Mouse (Mus musculus) forebrain, embryonic 12.5 days (tissue): ENCODE results near the gene Zfp36l3. TPM values are rescaled to one million over a fixed set of nuclear protein-coding genes. Genes with fewer than 3 reads are reported as not detected.
"Not testable (repeated sequence)": the region's sequence is repeated elsewhere in the genome, so short reads cannot be mapped to it uniquely, and the experiment has no call there.

Source experiments
- ATAC-seq: fragments of 200-750 bp; cut with Nextera tagmentation; 2 replicates; pipeline ENCODE4 v1.8.0; 2017; ENCODE audit warnings: moderate TSS enrichment; ENCODE audit not compliant: low FRiP score
- H3K27ac ChIP-seq: fragments of 300-500 bp; sonication (generic); 2 replicates; pipeline ENCODE4 v1.5.1; 2016; ENCODE audit warnings: mild to moderate bottlenecking
- H3K27me3 ChIP-seq: fragments of 300-500 bp; sonication (generic); 2 replicates; pipeline ENCODE4 v1.6.1; 2016; ENCODE audit warnings: mild to moderate bottlenecking
- H3K36me3 ChIP-seq: fragments of 300-500 bp; sonication (generic); replicated peaks from 2 replicates; pipeline ENCODE4 v1.6.1; 2016; ENCODE audit warnings: mild to moderate bottlenecking
- H3K4me1 ChIP-seq: fragments of 300-500 bp; sonication (generic); 2 replicates; pipeline ENCODE4 v1.6.1; 2016
- H3K4me2 ChIP-seq: fragments of 300-500 bp; sonication (generic); 2 replicates; pipeline ENCODE4 v1.6.1; 2016; ENCODE audit warnings: mild to moderate bottlenecking, moderate library complexity
- H3K4me3 ChIP-seq: fragments of 300-500 bp; sonication (generic); replicated peaks from 2 replicates; pipeline ENCODE4 v1.5.1; 2016; ENCODE audit warnings: mild to moderate bottlenecking
- H3K9ac ChIP-seq: fragments of 300-500 bp; sonication (generic); 2 replicates; pipeline ENCODE4 v1.6.1; 2016; ENCODE audit warnings: mild to moderate bottlenecking
- H3K9me3 ChIP-seq: fragments of 300-500 bp; sonication (generic); 2 replicates; pipeline ENCODE4 v1.6.1; 2016
- WGBS: fragments of 180-500 bp; shearing (Covaris S2); methylation state at CpG from one replicate; pipeline ENCODE4 v1.1.7; 2016; 5-methylcytosine and 5-hydroxymethylcytosine counted together
- polyA plus RNA-seq: library from polyadenylated mRNA; unstranded; fragments of >200 nt; fragmentation: Nextera tagmentation; extraction: Ambion mirVana; gene quantifications from 2 replicates; pipeline ENCODE4 v1.2.1, GENCODE M21; 2016

Gene Zfp36l3
- polyA plus RNA-seq = not detected in 2 replicates

DNA sequence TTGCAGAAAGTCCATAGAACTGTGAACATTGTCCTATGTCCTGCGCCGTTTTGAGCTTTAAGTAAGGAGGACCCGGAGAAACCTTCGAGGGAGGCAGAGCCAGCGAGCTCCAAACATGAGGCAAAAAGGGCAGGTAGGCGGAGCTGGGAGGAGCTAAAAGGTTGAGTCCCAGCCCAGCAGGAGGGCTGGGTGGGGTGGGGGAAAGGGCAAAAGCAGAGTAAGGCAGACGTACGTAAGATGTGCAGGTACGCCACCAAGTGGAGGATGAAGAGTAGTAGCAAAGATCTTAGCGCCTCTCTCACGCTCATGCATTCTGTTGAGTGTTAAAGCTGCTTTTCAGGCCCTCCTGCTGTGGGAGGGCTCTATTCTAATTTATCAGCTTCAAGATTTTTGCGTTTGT lies at the start of gene Zfp36l3:
Gene Zfp36l3, minus strand, starts transcription at position 119 of the 400 bp plus-strand sequence.
- 0 out of 2 replicates have a peak, but pooled peaks cover 3% of the 10 kb centered on the region for H3K9me3 ChIP-seq
- H3K9ac ChIP-seq = no peak within 1 kb of the TSS
- no peaks in the 10 kb centered on the region for H3K36me3 ChIP-seq
- H3K4me1 ChIP-seq = no peaks in the 10 kb centered on the region
- no peak within 1 kb of the TSS for H3K4me2 ChIP-seq
- no peak within 1 kb of the TSS for H3K27ac ChIP-seq
- no peak for ATAC-seq
- no peaks in the 10 kb centered on the region for H3K27me3 ChIP-seq
- 91% methylated on average over 11 of the region's 12 CpGs for WGBS
- no peak within 1 kb of the TSS for H3K4me3 ChIP-seq

DNA sequence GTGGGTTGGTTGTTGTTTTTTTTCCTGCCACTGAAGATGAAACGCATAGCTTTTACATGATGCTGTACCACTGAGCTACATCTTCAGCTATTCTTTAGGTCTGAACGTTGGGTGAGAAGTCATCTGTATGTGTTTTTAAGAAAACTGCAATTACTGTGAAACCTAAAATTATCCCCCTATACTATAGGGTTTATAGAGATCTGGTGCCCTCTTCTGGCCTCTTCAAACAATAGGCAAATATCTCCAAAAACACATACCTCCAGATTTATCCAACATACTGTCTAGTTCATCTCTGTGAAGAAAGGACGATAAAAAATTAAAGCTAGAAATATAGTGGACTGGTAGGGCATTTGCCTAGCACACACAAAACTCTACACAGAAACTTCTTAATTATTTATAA lies 22.9 kb upstream of the Zfp36l3 start:
- Histone ChIP-seq H3K4me2 (no peak overlapping the region), H3K4me3 (no peak overlapping the region), H3K27me3 (no peaks in the 10 kb centered on the region), H3K27ac (no peak overlapping the region), H3K4me1 (no peaks in the 10 kb centered on the region), H3K9ac (no peak overlapping the region), H3K9me3 (no peaks in the 10 kb centered on the region), H3K36me3 (no peaks in the 10 kb centered on the region)
- WGBS = 43% methylated on average over 3 of the region's 3 CpGs
- no peak for ATAC-seq

DNA sequence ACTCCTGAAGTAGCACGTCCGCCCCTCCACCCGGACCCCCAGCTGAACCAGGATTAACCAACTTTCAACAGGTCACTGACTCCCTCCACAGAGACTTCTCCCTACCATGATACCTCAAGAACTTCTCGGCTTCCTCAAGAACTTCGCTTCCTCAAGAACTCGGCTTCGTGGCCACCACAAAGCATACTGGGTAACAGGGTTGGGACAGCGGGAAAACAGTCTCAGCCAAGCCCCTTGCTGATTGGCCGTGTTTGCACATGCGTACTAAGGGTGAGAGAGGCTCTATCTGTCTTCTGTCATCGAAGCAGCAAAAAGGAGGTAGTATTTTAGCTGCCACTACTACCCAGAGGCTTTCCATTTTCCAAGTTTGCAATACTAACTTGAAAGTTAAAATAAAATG lies 21.3 kb upstream of the Zfp36l3 start, which contains the start of gene Xlr:
Gene Xlr, minus strand, starts transcription at position 188 of the 400 bp plus-strand sequence.
- not testable (repeated sequence) for ATAC-seq, H3K27ac ChIP-seq, H3K36me3 ChIP-seq, H3K4me1 ChIP-seq, H3K9ac ChIP-seq, H3K4me2 ChIP-seq, H3K27me3 ChIP-seq, H3K4me3 ChIP-seq, H3K9me3 ChIP-seq
- 81% methylated on average over 11 of the region's 11 CpGs for WGBS

DNA sequence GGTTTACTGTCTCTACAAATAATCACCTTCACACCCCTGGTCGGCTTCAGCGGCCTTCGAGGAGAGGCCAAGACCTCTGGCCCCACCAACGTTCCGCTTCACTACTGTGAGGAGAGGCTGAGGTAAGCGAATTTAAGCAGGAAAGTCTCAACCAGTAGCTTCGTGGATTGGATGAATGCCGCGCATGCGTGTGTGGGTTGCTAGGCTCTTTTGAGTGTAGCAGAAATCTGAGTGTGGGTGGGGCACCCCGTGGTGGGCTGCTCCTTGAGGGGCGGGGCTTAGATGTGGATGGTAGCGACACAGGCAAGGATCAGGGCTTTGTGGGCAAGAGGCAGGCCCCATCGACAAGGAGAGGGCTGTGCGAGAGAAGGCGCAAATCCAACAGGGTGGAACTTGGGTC lies 18.5 kb downstream of the Zfp36l3 start, which contains the start of gene 1700013H16Rik:
Gene 1700013H16Rik, minus strand, starts transcription at position 96 of the 400 bp plus-strand sequence.
- H3K27me3 ChIP-seq = no peaks in the 10 kb centered on the region
- H3K27ac ChIP-seq = no peak within 1 kb of the TSS
- no peak within 1 kb of the TSS for H3K9ac ChIP-seq
- H3K4me1 ChIP-seq = no peaks in the 10 kb centered on the region
- H3K9me3 ChIP-seq = 0 out of 2 replicates have a peak, but pooled peaks cover 7% of the 10 kb centered on the region
- no peak within 1 kb of the TSS for H3K4me2 ChIP-seq
- H3K4me3 ChIP-seq = no peak within 1 kb of the TSS
- 90% methylated on average over 16 of the region's 16 CpGs for WGBS
- no peaks in the 10 kb centered on the region for H3K36me3 ChIP-seq
- no peak for ATAC-seq

- WGBS = 79% methylated on average over 1 of the region's 1 CpGs
- H3K9me3 ChIP-seq = 0 out of 2 replicates have a peak, but pooled peaks cover 5% of the 10 kb centered on the region
- H3K9ac ChIP-seq = no peak overlapping the region
- H3K4me2 ChIP-seq = no peak overlapping the region
- H3K27me3 ChIP-seq = no peaks in the 10 kb centered on the region
- ATAC-seq = no peak
- H3K36me3 ChIP-seq = no peaks in the 10 kb centered on the region
- H3K27ac ChIP-seq = no peak overlapping the region
- no peak overlapping the region for H3K4me3 ChIP-seq
- H3K4me1 ChIP-seq = no peaks in the 10 kb centered on the region
Measured at GRCm38 (mm10) chrX:53752851-53753250, 23.3 kb downstream of the Zfp36l3 start.

GRCm38 (mm10) chrX:53728967-53729366 lies 47.2 kb downstream of the Zfp36l3 start:
- Histone ChIP-seq H3K4me1 (no peaks in the 10 kb centered on the region), H3K27ac (no peak overlapping the region), H3K36me3 (no peaks in the 10 kb centered on the region), H3K9me3 (no peaks in the 10 kb centered on the region), H3K4me2 (no peak overlapping the region), H3K27me3 (no peaks in the 10 kb centered on the region), H3K4me3 (no peak overlapping the region), H3K9ac (no peak overlapping the region)
- no peak for ATAC-seq
- 84% methylated on average over 2 of the region's 2 CpGs for WGBS

DNA sequence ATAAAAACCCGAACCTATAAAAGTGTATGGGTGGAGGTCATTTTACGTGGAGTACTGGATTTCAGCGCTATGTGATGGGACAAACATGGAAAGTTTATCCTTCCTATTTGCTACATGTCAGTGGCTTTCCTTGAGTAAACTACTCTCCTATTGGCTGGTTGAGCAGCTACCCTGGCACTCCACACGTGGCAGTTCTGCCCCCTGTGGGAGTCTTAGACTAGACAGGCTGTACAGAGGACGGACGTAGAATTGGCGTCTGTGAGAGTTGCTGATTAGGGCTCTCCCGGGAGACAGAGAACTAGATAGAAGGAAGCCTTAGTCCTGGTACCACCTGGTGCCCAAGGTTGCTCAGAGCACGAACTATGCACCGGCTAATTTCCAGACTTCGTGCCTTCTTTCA lies 51.6 kb downstream of the Zfp36l3 start, which contains the start of gene 4930502E18Rik:
Gene 4930502E18Rik, plus strand, starts transcription at position 231 of the 400 bp plus-strand sequence.
- Histone ChIP-seq H3K4me3 (no peak within 1 kb of the TSS), H3K36me3 (no peaks in the 10 kb centered on the region), H3K4me1 (no peaks in the 10 kb centered on the region), H3K27ac (no peak within 1 kb of the TSS), H3K4me2 (no peak within 1 kb of the TSS), H3K27me3 (no peaks in the 10 kb centered on the region), H3K9ac (no peak within 1 kb of the TSS), H3K9me3 (no peaks in the 10 kb centered on the region)
- WGBS = 85% methylated on average over 11 of the region's 11 CpGs
- ATAC-seq = no peak

Other genes starting within 250 kb of the Zfp36l3 start
- 61.8 and 64.2 TPM in 2 replicates for gene Rtl8c, start 168.4 kb downstream of the Zfp36l3 start, polyA plus RNA-seq
- gene Gm14597, start 167.4 kb downstream of the Zfp36l3 start, polyA plus RNA-seq = 0.44 TPM in 1 of 2 replicates, not detected in the other
- gene Rtl8a, start 132.7 kb downstream of the Zfp36l3 start, polyA plus RNA-seq = 91.9 and 99.0 TPM in 2 replicates
- gene Rtl8b, start 106.0 kb downstream of the Zfp36l3 start, polyA plus RNA-seq = 71.9 and 74.0 TPM in 2 replicates
- gene 4930502E18Rik, start 51.6 kb downstream of the Zfp36l3 start, polyA plus RNA-seq = 0.32 and 0.34 TPM in 2 replicates
- gene 1700013H16Rik, start 18.6 kb downstream of the Zfp36l3 start, polyA plus RNA-seq = not detected in 2 replicates
- gene Xlr, start 21.3 kb upstream of the Zfp36l3 start, polyA plus RNA-seq = 0.64 and 0.82 TPM in 2 replicates